Mouse (Mus musculus) megakaryocyte, embryonic 14.5 days (primary cell): ENCODE data around the gene Gm20823. TPM values are rescaled to one million over a fixed set of nuclear protein-coding genes. Genes with fewer than 3 reads are reported as not detected.
"Not testable (repeated sequence)": the region's sequence is repeated elsewhere in the genome, so short reads cannot be mapped to it uniquely, and the experiment has no call there.

ENCODE experiments used
- H3K27me3 ChIP-seq: replicated peaks from 2 replicates; pipeline ENCODE3; 2012; ENCODE audit warnings: inconsistent platforms
- H3K36me3 ChIP-seq: replicated peaks from 2 replicates; pipeline ENCODE3; 2012; ENCODE audit warnings: low read length, inconsistent platforms, mixed read lengths
- H3K4me1 ChIP-seq: 2 replicates; pipeline ENCODE4 v1.6.1; 2012; ENCODE audit warnings: inconsistent platforms
- H3K4me3 ChIP-seq: replicated peaks from 2 replicates; pipeline ENCODE3; 2012; ENCODE audit warnings: moderate library complexity, mild to moderate bottlenecking, inconsistent platforms
- H3K9me3 ChIP-seq: 2 replicates; pipeline ENCODE4 v1.6.1; 2012; ENCODE audit warnings: inconsistent platforms
- polyA plus RNA-seq: library from polyadenylated mRNA; stranded (reverse); fragments of >175 nt; gene quantifications from 2 replicates; pipeline ENCODE4 v1.2.3, GENCODE M21; 2012; ENCODE audit warnings: low replicate concordance; ENCODE audit not compliant: insufficient read depth

The Gm20823 gene
- not detected in 2 replicates for polyA plus RNA-seq

DNA sequence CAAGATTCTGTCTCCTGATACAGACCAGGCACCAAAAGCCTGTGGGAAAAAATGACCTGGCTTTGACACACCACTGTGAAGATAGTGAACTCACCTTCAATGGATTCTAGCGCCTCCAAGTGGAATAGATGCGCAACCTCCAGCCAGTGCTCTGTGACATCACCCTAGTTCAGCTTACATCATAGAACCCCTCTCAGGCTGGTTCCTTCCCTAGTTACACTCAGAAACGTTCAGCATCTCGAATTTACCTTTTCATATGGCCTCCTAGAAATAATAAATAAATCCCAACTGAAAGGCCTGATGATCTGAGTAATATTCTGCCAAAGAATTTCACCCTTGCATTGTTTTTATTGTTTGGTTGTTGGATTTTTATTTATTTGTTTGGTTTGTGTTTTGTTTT lies at the start of gene Gm20823:
Gm20823 (minus strand) TSS at position 101 of the 400 bp plus-strand sequence.
- not testable (repeated sequence) for H3K4me1 ChIP-seq, H3K36me3 ChIP-seq, H3K9me3 ChIP-seq, H3K27me3 ChIP-seq, H3K4me3 ChIP-seq
